ENCODE assay signal across 1 mouse cellular context in the genomic region with DNA sequence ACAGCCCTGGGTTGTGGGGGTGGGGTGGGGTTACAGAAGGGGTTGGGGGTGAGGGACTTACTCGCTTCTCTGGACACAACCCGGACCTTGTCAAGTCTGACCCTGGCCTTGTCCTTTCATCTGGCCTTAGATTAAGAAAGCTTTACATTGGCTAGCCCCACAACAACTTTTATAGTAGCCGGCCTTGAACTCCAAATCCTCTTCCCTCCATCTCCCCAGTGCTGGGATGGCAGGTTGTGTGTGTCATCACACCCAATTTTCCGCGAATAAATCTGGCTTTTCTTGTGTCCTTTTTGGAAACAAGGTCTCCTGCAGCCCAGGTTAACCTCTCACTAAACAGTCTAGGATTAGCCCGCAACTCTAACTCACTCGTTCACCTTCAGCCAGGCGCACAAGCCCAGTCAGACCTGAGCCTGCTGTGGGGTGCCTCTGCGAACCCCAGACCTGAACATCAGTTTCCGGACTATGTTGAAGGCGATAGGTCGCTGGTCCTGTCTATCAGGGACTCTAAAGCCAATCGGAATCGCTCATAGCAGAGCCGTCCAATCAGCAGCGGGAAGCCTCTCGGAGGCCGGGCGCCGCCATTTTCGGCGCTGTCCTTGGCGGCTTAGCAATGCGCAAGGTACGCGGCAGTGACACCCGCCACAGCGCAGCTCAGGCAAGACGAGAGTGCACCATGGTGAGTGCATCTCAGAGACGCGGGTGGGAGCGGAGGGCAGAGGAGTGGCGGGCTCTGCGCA.
TF ChIP-seq lines count a peak whose summit lies in the region.

A gene (plus strand): TSS at position 557 of the 740 bp plus-strand sequence.

TF ChIP-seq in CH12.LX, 34 proteins besides CTCF, POLR2A, EP300 and RAD21 (continued from another document):
- no peak for TF ChIP-seq USF1 (IDR thresholded peaks at IDR 0.05; ENCODE audit: low read depth, low read length)
- peak; percentile 90 for TF ChIP-seq NELFE (IDR thresholded peaks at IDR 0.05; ENCODE audit: low read depth, low read length)
- TF ChIP-seq ELF1 (IDR thresholded peaks at IDR 0.05; ENCODE audit: low read depth, low read length), result peak; percentile 84
- TF ChIP-seq TBP (conservative IDR thresholded peaks at IDR 0.05; ENCODE audit: low read depth, low read length), result peak; percentile 65; the same call in 1 of the 2 replicates
- TF ChIP-seq USF2 (conservative IDR thresholded peaks at IDR 0.05; ENCODE audit: low read depth, low read length), result no peak
- TF ChIP-seq PAX5 (IDR thresholded peaks at IDR 0.05; ENCODE audit: low read length), result no peak
- TF ChIP-seq UBTF (IDR thresholded peaks at IDR 0.05; ENCODE audit: low read depth, low read length), result 0 out of 2 replicates have a peak, but pooled peaks have one; percentile 69
- TF ChIP-seq MAFK (IDR thresholded peaks at IDR 0.05; ENCODE audit: insufficient replicate concordance, low read length), result no peak
- no peak for TF ChIP-seq E2F4 (IDR thresholded peaks at IDR 0.05; ENCODE audit: insufficient replicate concordance, low read depth, low read length)
- 0 out of 2 replicates have a peak, but pooled peaks have one; percentile 26 for TF ChIP-seq MAZ (IDR thresholded peaks at IDR 0.05; ENCODE audit: low read depth, low read length)
- TF ChIP-seq SMC3 (IDR thresholded peaks at IDR 0.05; ENCODE audit: low read depth, low read length), result no peak
- peak; percentile 39; the same call in 1 of the 2 replicates for TF ChIP-seq MAX (IDR thresholded peaks at IDR 0.05; ENCODE audit: low read length)
- no peak; the same call in 1 of the 2 replicates for TF ChIP-seq GABPA (IDR thresholded peaks at IDR 0.05; ENCODE audit: insufficient replicate concordance, low read depth, low read length)
- TF ChIP-seq JUND (conservative IDR thresholded peaks at IDR 0.05; ENCODE audit: low read depth, low read length), result no peak
- no peak for TF ChIP-seq ZNF384 (IDR thresholded peaks at IDR 0.05; ENCODE audit: low read depth, low read length)
- TF ChIP-seq ZMIZ1 (IDR thresholded peaks at IDR 0.05; ENCODE audit: low read depth, low read length), result peak; percentile 72
- peak; percentile 82 for TF ChIP-seq NRF1 (IDR thresholded peaks at IDR 0.05; ENCODE audit: low read depth, low read length)
- peak; percentile 83 for TF ChIP-seq MXI1 (IDR thresholded peaks at IDR 0.05; ENCODE audit: low read depth, low read length)
- no peak for TF ChIP-seq ZC3H11A (IDR thresholded peaks at IDR 0.05; ENCODE audit: low read depth, low read length)
- peak; percentile 75 for TF ChIP-seq HCFC1 (IDR thresholded peaks at IDR 0.05; ENCODE audit: low read depth, low read length)
- peak; percentile 54; the same call in 1 of the 2 replicates for TF ChIP-seq KAT2A (IDR thresholded peaks at IDR 0.05; ENCODE audit: insufficient replicate concordance, low read length)
